Mouse (Mus musculus): ENCODE results near the gene Fam50a.

The Fam50a gene

DNA sequence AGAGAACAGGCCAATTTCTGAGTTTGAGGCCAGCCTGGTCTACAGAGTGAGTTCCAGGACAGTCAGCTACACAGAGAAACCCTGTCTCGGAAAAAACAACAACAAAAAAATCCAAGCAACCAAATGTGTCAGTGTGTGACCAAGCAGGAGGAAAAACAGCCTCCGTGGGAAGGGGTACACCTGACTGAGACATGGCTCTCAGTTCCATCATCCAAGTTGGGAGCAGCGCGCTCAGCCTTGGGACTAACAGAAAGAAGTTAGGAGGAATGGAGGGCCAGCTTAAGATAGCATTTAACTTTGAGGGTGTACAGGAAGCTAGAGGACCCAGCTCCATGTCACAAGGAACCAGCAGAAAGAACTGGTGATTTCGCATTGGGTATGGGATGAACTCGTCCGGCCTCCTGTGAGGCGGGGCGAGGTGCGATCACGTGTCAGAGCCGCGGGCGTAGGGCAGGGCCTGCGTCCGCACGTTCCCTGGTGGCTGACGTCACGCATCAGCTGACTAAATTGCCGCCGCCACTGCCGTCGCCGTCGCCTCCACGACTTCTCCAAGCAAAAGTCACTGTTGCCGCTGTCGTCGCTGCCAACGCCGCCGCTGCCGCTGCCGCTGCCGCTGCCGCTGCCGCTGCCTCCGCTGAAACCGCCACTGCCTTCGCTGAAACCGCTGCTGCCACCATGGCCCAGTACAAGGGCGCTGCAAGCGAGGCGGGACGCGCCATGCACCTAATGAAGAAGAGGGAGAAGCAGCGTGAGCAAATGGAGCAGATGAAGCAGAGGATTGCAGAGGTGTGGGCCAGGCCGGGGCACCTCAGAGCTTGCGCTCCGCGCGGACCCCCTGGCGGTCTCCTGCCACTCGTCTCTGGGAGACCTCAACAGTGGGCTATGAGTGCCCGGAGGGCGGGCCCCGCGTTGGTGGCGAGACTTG, at the start of gene Fam50a:
TSS of gene Fam50a (plus strand) at position 494 of the 925 bp plus-strand sequence.
- DNase-seq (ENCODE audit: low spot score), result peak; percentile 43

DNA sequence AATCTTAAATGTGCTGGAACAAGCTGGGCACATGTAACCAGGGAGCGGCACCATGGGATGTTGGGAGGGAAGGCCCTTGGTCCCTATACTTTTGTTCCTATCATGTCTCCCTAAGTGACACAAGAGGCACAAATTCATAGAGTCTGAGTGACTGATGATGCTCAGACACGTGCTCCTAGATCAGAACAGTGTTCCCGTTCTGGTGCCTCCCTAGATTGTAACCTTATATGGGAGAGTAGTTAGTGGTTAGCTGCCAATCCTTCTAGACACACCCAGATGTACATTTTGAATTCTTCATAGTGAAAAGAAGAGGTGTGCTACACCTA, 43.1 kb upstream of the Fam50a start:
- no peak for DNase-seq (ENCODE audit: low spot score)

DNA sequence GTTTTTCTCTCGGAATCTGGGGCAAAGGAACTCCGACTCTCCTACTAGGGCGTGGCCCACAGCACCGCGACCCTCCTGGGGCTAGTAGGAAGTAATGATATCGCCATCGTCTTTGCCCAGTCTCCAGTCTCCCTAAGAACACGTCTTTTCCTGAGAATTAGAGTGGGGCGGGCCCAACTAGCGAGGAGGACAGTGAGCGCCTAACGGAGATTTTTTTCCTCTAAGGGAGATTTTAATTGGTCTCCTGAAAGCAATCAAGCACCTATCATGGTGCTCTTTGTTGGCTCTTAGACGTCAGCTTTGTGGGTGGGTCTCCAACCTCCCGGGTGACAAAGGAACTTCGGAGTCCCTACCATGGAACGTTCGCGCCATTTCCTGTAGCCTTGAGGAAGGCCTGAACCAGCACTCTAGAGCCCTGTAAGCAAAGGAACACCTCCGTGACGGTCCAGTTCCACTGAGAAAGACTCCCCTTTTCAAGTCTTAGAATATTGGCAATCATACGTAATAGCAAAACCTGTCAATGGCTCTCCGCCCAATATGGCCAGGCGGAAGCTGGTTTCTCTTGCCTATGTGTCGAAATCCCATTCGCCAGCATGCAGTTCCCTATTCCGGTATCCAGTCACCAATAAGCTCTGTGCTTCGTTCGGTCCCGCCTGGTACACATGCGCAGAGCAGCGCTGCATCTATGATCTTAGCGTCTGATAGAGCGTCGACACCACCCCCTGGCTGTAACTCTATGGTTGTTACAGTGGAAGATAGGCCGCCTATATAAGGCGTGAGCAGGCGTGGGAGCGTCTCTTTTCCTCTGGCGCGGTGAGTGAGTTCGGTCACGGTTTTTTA, 42.6 kb upstream of the Fam50a start, which contains the start of gene Rpl10:
TSS of gene Rpl10 (plus strand) at position 751 of the 840 bp plus-strand sequence.
- DNase-seq (ENCODE audit: low spot score), result peak; percentile 60

DNA sequence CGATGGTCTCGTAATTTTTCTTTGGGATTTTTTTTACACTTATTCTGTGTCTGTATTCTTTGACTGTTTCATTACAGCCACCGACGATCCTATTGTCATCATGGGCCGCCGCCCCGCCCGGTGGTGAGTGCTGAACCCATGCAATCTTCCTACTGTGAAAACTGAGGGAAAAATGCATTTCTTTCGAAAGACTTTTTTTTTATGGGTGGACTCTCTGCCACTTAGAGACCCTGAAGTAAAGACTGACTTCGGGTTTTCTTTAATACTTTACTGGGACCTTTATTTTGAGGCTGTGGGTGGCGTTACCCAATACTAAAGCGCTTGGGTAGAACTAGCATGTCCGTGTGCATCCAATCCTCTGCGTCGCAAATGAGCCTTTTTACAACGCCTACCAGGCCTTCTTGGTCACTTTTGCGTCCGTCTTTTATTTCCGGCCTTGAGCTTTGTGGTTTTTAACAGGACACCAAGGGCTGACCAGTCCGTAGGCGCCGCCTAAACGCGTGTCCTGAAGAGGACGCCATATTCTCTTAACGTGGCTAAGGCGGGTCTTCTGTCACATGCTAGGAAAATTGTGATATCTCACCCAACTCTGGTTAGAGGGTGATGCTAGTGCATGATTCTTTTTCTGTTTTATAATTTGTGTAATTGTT, 41.8 kb upstream of the Fam50a start:
- no peak for DNase-seq (ENCODE audit: low spot score)

DNA sequence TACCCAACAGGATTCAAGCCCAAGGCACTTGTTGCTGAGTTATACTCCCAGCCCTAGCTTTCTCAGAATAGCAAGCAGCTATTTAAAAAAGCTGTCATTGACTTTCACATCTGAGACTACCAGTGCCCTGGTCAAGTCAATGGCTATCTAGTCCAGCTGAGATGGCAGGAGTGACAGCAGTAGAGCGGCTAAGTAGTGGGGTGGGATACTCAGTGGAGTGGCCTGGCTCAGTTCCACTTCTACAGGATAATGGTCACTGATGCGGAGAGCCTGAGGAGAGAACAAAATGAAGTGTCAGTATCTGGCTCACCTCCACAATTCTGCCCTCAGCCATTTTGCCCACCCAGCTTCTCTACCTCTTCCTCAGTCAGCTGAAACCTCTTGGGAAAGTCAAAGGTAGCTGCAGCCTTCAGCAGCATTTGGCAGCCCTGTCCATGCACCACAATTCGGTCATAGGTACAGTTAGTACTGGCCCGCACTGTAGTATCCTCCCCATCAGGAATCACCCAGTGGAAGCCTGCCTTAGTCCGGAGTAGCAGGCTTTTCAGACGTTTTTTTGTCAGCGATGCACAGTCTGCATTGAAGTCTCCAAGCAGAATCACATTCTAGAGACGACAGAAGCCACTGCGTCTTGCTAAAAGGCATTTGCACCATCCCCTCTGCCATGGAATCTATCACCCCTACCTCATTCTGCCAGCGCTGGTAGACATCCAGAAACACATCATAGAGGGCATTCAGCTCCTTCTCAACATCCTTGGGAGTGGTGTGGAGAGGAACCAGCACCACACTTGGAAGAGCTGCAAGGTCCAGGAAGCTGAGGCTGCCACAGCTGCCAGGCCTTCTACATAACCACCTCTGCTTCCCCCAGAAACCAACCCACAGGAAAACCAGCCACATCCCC, 39.2 kb upstream of the Fam50a start:
- no peak for DNase-seq (ENCODE audit: low spot score)

DNA sequence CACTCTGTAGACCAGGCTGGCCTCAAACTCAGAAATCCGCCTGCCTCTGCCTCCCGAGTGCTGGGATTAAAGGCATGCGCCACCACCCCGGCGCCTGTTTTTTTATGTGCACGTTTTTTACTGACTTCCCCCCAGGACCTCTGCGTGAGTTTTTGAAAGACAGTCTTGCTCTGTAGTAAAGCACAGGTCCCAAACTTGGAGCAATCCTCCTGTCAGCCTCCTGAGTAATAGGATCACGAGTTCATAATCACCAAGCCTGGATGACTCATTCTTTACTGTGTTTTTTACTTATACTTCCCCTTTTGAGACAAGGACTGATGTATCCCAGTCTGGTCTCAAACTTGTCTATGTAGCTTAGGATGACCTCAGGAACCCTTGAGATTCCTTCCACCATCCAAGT, 34.9 kb upstream of the Fam50a start:
- no peak for DNase-seq (ENCODE audit: low spot score)

DNA sequence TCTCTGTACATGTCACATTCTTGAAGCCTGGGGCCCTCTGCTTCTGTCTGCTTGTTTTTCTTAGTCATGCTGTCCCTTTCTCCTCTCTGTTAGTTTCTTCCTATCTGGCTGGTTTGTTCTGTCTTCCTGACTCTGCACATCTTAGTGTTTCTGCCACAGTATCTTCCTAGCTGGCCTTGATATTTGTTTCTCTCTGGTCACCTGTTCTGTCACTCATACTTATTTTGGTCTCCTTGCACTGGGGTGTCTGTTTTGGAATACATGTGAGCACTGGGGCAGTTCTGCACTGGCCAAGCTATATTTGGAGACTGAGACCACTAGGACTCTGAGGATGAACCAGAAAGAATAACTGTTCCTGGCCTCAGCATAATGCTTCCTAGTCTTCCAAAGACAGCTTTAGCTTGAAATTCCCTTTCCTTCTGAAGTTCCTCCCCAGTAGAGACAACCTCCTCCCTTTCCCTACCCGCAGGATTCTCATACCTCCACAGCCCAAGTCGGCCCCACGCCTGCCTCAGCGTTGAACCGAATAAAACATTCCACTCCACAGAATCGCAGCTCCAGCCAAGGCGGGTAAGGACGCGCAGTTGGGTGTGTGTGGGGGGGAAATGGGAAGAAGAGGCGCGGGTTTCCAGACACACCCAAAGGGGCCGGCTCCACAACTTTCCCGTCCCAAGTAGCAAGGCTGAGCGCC, 31.6 kb upstream of the Fam50a start:
- no peak for DNase-seq (ENCODE audit: low spot score)

DNA sequence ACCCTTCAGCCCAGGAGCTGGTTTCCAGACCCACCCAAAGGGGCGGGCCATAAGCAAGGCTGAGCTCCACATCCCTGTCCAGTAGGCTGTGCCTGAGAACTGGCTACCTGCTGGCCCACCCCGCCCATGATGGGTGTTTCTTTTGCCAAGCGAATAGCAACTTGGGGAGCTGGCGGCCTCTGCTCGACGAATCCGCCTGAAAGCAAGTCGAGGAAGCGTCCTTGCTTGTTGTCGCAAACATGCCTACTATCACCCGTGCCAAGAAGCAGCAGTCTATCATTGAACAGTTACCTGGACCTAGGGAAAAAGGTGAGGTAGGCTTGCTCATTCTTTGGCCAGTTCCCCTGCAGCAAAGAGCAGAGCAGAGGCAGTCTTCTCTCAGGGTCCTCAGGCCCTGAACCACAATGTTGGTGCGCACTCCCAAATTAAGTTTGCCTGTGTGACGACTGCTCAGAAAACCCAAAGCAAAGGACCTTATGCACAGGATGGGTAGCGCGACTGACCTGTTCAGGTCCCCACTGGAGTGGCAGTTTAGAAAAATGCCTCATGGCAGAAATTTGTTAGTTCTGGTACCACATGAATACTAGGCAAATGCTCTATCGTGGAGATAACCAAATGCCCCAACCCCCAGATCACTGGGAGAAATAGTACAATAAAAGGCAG, 31.0 kb upstream of the Fam50a start, which contains the start of the genes Taz and Dnase1l1:
TSS of gene Taz (plus strand) at position 181 of the 663 bp plus-strand sequence.
TSS of gene Dnase1l1 (minus strand) at position 606 of the 663 bp plus-strand sequence.
- peak; percentile 18 for DNase-seq (ENCODE audit: low spot score)

DNA sequence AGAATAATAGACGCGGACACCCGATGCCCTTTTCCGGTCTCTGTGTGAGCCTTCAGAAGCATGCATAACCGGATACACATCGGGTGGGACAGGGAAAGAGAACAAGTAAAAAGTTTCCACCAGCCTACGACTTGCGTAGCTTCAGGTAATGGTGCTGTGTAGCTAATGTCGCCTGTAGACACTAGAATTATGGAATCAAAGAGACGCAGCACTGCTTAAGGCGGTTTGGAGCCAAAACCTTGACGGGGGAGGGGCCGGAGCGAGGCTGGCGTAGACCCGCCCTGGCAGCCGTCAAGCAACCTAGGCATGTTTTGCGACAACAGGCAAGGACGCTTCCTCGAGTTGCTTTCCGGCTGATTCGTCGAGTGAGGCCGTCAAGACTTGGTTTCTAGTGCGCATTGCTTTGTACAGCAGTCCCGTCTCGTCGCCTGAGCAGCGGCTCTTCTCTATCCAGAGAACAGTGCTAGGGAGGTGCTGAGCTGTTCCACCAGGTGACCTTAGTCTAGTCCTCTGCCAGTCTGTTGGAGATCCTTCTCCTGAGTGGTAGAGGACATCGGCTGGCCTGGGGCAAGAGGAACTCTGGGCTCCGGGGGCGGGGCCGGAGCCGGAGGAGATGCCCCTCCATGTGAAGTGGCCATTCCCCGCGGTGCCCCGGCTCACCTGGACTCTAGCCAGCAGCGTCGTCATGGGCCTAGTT, 30.3 kb upstream of the Fam50a start:
- peak; percentile 35 for DNase-seq (ENCODE audit: low spot score)

DNA sequence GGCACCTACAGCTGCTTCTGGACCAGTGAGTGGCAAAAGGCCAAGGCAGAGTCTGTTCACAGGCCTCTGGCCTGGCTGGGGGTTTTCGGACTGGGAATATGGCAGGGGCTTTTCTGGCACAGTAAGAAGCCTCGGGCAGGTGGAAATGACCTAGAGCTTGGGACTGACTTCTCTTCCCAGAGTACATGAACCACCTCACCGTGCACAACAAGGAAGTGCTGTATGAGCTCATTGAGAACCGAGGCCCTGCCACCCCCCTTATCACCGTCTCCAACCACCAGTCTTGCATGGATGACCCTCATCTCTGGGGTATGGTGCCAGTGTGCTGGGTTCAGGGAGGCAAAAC, 29.8 kb upstream of the Fam50a start:
- no peak for DNase-seq (ENCODE audit: low spot score)

DNA sequence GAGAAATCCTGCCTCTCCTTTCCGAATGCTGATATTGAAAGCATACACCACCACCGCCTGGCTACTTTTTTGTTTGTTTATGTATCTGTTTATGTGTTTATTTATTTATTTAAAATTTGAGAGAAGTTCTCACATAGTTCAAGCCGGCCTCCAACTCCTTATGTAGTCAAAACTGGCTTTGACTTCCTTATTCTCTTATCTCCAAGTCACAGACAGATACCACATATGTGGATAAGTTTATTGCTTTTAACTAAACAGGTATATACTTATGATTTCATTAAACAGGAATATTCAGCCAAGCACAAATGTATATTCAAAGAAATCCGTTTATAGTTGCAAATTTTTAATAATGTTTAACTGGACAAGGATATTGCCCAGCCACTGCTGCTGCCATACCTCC, 19.4 kb upstream of the Fam50a start:
- DNase-seq (ENCODE audit: low spot score), result no peak

DNA sequence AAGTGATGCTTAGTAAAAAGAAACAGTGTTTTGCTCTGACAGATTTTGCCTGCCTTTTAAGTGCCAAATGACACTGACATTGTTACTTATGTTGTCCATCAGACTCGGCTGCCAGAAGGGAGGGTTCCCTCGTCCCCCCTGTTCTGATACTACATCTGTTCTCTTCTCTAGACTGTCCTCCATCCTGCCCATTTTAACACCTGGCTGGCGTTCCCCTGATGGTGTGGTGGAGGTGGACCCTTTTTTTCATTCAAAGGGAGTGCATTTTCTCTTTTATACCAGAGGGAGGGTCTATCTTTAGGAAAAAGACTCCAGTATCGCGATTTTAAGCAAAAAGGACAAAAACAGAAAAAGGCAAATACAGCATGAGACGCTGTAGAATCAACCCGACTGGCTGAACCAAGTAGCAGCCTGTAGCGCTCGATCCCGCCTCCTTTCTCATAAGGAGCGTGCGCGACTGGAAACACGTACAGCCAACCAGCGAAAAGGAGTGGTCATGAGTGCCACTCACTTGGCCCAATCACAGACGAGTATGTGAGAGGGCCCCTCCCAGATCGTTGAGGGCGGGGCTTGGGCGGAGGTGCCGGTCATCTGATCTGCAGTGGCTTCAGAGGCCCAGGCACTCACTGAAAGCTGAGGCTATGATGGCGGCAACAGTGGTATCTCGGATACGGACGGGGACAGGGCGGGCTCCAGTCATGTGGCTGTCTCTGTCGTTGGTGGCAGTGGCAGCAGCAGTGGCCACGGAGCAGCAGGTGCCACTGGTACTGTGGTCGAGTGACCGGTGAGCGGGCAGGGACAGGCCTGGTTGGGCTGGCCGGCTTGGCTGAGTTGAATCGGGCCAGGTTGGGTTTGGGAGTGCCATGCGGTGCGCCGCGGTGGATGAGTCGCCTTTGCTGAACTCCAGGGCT, 16.0 kb upstream of the Fam50a start, which contains the start of gene Atp6ap1:
TSS of gene Atp6ap1 (plus strand) at position 560 of the 911 bp plus-strand sequence.
- peak; percentile 72 for DNase-seq (ENCODE audit: low spot score)

DNA sequence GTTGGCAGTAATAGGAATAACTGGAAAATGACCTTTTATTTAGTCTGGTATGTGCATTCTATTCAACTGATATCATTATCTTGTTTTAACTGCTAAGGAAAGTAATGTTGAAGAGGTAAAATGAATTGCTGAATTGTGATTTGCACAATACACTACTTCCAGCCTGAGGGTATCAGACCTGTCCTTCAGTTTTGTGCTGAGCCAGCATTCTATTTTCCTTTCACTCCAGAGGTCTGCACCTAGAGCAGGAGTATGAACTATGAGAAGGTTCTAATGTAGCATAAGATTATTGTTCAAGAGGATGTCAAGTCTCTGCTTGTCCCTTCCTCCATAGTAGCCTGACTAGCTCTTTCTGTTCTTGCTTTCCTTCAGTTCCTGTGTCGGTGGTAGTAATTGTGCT, 14.5 kb upstream of the Fam50a start:
- DNase-seq (ENCODE audit: low spot score), result no peak

DNA sequence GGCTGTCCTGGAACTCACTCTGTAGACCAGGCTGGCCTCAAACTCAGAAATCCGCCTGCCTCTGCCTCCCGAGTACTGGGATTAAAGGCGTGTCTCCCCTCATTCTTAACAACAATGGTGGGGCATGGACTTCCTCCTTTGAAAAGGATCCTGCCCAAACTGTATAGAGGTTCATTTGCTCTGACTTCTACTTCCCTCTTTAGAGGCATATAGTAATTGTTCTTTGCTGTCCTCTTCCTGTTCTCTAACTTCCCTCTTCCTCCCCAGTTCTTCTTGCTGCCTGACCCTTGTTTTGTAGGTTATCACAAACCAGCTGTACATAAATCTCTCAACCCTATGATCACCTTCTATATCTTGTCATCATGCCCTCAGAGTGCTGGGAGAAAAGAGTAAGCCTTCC, 13.1 kb upstream of the Fam50a start:
- DNase-seq (ENCODE audit: low spot score), result no peak

DNA sequence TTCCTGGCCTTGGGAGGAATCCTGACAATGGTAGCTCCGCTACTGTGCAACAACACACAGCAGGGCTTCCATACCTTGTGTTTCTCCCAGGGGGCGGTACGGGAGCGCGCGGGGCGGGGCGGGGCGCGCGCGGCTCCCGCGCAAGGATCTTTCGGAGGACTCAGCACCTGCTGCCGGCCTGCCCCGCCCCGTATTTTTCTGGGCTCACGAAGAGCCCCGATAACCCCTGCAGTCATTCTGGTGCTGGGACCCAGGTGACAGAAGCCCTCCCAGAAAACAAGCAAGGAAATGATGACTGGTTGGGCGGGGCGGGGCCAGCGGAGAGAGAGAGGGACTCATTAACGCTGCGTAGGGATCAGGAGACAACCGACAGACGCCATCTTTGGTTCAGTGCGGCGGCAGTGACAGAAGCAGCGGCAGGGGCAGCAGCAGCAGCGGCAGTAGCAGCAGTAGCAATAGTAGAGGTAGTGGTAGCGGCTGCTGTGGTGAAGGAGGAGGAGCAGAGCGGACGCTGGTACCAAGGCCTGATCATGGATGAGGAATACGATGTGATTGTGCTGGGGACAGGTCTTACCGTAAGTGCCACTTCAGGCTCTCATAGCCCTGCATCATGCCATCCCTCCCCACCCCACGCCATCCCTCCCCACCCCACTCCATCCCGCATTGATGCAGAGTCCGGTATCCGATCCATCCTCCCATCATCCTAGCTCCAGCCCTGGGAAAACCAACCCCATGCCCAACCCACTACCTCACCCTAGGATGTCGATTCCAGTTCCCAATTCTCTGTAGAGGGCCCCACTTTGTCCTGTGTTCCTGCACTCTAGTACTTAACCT, 7.7 kb upstream of the Fam50a start, which contains the start of gene Gdi1:
TSS of gene Gdi1 (plus strand) at position 132 of the 834 bp plus-strand sequence.
- DNase-seq (ENCODE audit: low spot score), result peak; percentile 15

DNA sequence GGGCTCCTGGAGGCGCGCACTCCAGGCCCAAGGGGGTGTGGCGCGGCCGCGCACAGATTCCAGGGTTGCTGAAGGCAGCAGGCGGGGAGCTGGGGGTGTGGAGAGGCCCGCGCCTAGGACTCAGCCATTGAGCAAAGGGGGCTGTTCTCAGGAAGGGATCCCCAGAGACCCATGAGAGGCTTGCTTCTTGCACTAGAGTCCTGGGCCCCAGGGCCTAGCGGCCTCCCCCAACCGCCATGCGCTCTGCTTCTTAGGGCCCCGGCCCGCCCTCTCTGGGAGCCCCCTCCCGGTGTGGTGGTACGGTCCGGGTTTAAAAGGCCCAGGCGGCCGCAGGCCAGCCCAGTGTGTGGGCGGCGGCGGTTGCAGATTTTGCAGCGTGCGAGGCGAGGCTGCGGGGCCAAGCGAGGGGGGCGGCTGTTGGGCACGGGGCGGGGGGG, 15.9 kb downstream of the Fam50a start, which contains the start of gene Plxna3:
TSS of gene Plxna3 (plus strand) at position 342 of the 437 bp plus-strand sequence.
- DNase-seq (ENCODE audit: low spot score), result no peak

DNA sequence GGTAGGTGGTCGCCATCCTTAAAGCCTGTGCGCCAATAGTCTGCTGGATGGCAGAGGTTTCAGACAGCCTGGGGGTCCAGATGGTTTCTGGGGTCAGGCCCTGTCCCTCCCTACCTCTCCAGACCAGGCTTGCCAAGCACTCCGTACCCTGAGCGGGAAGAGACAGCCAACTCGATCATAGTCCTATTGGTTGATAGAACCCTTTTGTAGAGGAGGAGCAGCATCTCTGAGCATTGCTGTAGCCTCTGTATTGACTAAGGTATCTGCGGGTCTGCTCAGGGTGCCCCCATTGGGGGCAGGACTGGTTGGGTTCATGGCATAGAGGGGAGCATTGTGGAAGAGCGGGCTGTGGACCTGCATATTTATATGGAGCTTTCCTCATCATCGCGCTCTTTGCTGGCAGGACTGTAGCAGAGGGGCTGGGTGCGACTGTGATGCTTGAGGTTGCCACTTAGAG, 16.4 kb downstream of the Fam50a start:
- DNase-seq (ENCODE audit: low spot score), result no peak

All from urinary bladder, postnatal 10 days (tissue).